Mouse (Mus musculus): ENCODE data around the gene Emx1. TPM values are rescaled to one million over a fixed set of nuclear protein-coding genes. Genes with fewer than 3 reads are reported as not detected.
"Not testable (repeated sequence)": the region's sequence is repeated elsewhere in the genome, so short reads cannot be mapped to it uniquely, and the experiment has no call there.

The Emx1 gene
- polyA plus RNA-seq, 1 experiment from 2014 or later = not detected

- 1% methylated on average over 34 of the region's 34 CpGs for WGBS
- peak overlapping the region; percentile 48 to 55 for H3K4me3 ChIP-seq (ENCODE audit: control insufficient read depth in 1 of 2, insufficient read depth in 1 of 2, low read depth in 1 of 2, low read length in 2 of 2)
- H3K36me3 ChIP-seq (ENCODE audit: control insufficient read depth, insufficient read depth, low read length) = no peaks in the 10 kb centered on the region
- H3K9ac ChIP-seq (ENCODE audit: low read length) = peak overlapping the region; percentile 72
- peak; percentile 31; the same call in 1 of the 2 replicates for ATAC-seq (ENCODE audit: insufficient number of reproducible peaks, insufficient read depth, low FRiP score, low read depth)
- no peaks in the 10 kb centered on the region for H3K9me3 ChIP-seq (ENCODE audit: control insufficient read depth, low read length)
- no peak overlapping the region; a peak in 1 of 4 replicates for H3K27ac ChIP-seq (replicated peaks in 1 of 2; ENCODE audit: control insufficient read depth in 1 of 2, insufficient read depth in 1 of 2, low read depth in 2 of 2, low read length in 2 of 2)
- H3K4me2 ChIP-seq (ENCODE audit: low read length) = peak overlapping the region; percentile 79
- peaks cover 5 to 9% of the 10 kb centered on the region in 2 experiments; a peak in 3 of 4 replicates for H3K4me1 ChIP-seq (ENCODE audit: control insufficient read depth in 2 of 2, insufficient read depth in 2 of 2, low read length in 2 of 2)
- H3K27me3 ChIP-seq (ENCODE audit: control insufficient read depth, insufficient read depth, low read length) = no peaks in the 10 kb centered on the region
These were observed 32.2 kb upstream of the Emx1 start for GRCm38 (mm10) chr6:85154861-85155528.

DNA sequence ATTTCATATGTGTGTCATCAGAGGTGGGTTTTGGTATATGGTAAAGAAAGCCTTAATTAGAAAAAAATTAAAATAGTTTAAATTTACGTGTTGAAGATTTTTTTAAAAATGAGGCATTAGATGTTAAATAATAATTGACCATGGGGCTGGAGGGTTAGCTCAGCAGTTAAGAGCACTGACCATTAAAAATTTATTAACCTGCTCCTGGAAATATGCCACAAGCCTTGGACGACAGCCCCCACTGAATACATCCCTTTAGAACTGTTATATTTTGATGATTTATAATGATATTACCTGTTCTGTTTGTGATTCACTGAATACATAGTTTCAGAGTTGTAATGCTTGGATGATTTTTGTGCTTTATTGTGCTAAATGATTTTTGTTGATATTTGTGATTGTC is 30.7 kb upstream of the Emx1 start:
- not testable (repeated sequence) for H3K36me3 ChIP-seq (ENCODE audit: control insufficient read depth, insufficient read depth, low read length); H3K9me3 ChIP-seq (ENCODE audit: control insufficient read depth, low read length); ATAC-seq (ENCODE audit: insufficient number of reproducible peaks, insufficient read depth, low FRiP score, low read depth); H3K27me3 ChIP-seq (ENCODE audit: control insufficient read depth, insufficient read depth, low read length); H3K4me1 ChIP-seq (ENCODE audit: control insufficient read depth in 2 of 2, insufficient read depth in 2 of 2, low read length in 2 of 2); H3K4me3 ChIP-seq (ENCODE audit: control insufficient read depth in 1 of 2, insufficient read depth in 1 of 2, low read depth in 1 of 2, low read length in 2 of 2); H3K27ac ChIP-seq (replicated peaks in 1 of 2; ENCODE audit: control insufficient read depth in 1 of 2, insufficient read depth in 1 of 2, low read depth in 2 of 2, low read length in 2 of 2); H3K9ac ChIP-seq (ENCODE audit: low read length); H3K4me2 ChIP-seq (ENCODE audit: low read length)
- 78% methylated on average over 2 of the region's 2 CpGs for WGBS

DNA sequence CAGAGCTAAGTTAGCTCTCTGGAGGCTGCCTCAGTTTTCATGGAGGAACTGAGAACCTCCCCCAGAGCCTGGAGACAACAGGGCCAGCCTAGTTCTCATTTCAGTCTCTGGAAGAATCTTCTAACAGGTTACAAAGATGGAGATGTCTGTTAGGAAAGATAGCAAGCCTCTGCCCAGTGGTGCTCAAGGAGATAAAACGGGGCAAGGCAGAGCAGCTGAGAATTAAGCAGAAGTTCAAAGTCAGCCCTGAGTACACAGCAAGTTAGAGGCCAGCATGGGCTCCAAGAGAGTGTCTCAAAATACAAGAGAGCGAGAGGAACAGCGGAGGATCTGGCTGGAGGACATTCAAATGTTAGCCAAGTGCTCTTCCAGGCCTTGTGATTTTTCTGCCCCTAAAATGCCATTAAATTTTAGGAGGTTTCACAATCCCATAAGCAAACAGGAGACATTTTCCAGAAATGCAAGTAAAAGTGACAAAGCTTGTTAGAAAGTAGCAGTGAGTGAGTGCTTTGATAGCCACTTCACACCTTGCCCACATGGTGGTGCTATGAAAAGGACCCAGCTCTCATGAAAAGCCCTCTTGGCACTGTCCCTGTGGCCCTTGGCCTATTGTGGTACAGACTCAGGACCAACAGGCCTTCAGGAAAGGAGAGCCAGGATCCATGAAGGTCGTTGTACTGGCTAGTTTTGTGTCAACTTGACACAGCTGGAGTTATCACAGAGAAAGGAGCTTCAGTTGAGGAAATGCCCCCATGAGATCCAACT is 29.0 kb upstream of the Emx1 start:
- H3K36me3 ChIP-seq (ENCODE audit: control insufficient read depth, insufficient read depth, low read length); H3K27me3 ChIP-seq (ENCODE audit: control insufficient read depth, insufficient read depth, low read length); H3K9me3 ChIP-seq (ENCODE audit: control insufficient read depth, low read length); H3K9ac ChIP-seq (ENCODE audit: low read length); H3K4me2 ChIP-seq (ENCODE audit: low read length); H3K4me3 ChIP-seq (ENCODE audit: control insufficient read depth in 1 of 2, insufficient read depth in 1 of 2, low read depth in 1 of 2, low read length in 2 of 2); H3K27ac ChIP-seq (replicated peaks in 1 of 2; ENCODE audit: control insufficient read depth in 1 of 2, insufficient read depth in 1 of 2, low read depth in 2 of 2, low read length in 2 of 2); H3K4me1 ChIP-seq (ENCODE audit: control insufficient read depth in 2 of 2, insufficient read depth in 2 of 2, low read length in 2 of 2); ATAC-seq (ENCODE audit: insufficient number of reproducible peaks, insufficient read depth, low FRiP score, low read depth): not testable (repeated sequence)
- WGBS = 73% methylated on average over 4 of the region's 4 CpGs

- H3K27ac ChIP-seq (replicated peaks in 1 of 2; ENCODE audit: control insufficient read depth in 1 of 2, insufficient read depth in 1 of 2, low read depth in 2 of 2, low read length in 2 of 2); H3K36me3 ChIP-seq (ENCODE audit: control insufficient read depth, insufficient read depth, low read length); ATAC-seq (ENCODE audit: insufficient number of reproducible peaks, insufficient read depth, low FRiP score, low read depth); H3K9me3 ChIP-seq (ENCODE audit: control insufficient read depth, low read length); H3K4me3 ChIP-seq (ENCODE audit: control insufficient read depth in 1 of 2, insufficient read depth in 1 of 2, low read depth in 1 of 2, low read length in 2 of 2); H3K4me1 ChIP-seq (ENCODE audit: control insufficient read depth in 2 of 2, insufficient read depth in 2 of 2, low read length in 2 of 2); H3K27me3 ChIP-seq (ENCODE audit: control insufficient read depth, insufficient read depth, low read length); H3K4me2 ChIP-seq (ENCODE audit: low read length); H3K9ac ChIP-seq (ENCODE audit: low read length): not testable (repeated sequence)
- WGBS = 23% methylated on average over 6 of the region's 6 CpGs
These were observed 28.0 kb upstream of the Emx1 start for GRCm38 (mm10) chr6:85159092-85159760.

- H3K36me3 ChIP-seq (ENCODE audit: control insufficient read depth, insufficient read depth, low read length) = no peaks in the 10 kb centered on the region
- H3K9ac ChIP-seq (ENCODE audit: low read length) = no peak overlapping the region
- no peak overlapping the region for H3K4me2 ChIP-seq (ENCODE audit: low read length)
- H3K4me3 ChIP-seq (ENCODE audit: control insufficient read depth in 1 of 2, insufficient read depth in 1 of 2, low read depth in 1 of 2, low read length in 2 of 2) = no peak overlapping the region
- H3K27ac ChIP-seq (replicated peaks in 1 of 2; ENCODE audit: control insufficient read depth in 1 of 2, insufficient read depth in 1 of 2, low read depth in 2 of 2, low read length in 2 of 2) = no peak overlapping the region
- H3K27me3 ChIP-seq (ENCODE audit: control insufficient read depth, insufficient read depth, low read length) = peaks cover 6% of the 10 kb centered on the region; the same call in 1 of the 2 replicates
- no peaks in the 10 kb centered on the region for H3K4me1 ChIP-seq (ENCODE audit: control insufficient read depth in 2 of 2, insufficient read depth in 2 of 2, low read length in 2 of 2)
- H3K9me3 ChIP-seq (ENCODE audit: control insufficient read depth, low read length) = no peaks in the 10 kb centered on the region
- ATAC-seq (ENCODE audit: insufficient number of reproducible peaks, insufficient read depth, low FRiP score, low read depth) = no peak
- WGBS = 44% methylated on average over 4 of the region's 4 CpGs
These were observed 26.9 kb upstream of the Emx1 start for GRCm38 (mm10) chr6:85160201-85160923.

- Histone ChIP-seq H3K4me2 (ENCODE audit: low read length) (no peak overlapping the region), H3K4me3 (ENCODE audit: control insufficient read depth in 1 of 2, insufficient read depth in 1 of 2, low read depth in 1 of 2, low read length in 2 of 2) (no peak overlapping the region), H3K4me1 (ENCODE audit: control insufficient read depth in 2 of 2, insufficient read depth in 2 of 2, low read length in 2 of 2) (no peaks in the 10 kb centered on the region), H3K9me3 (ENCODE audit: control insufficient read depth, low read length) (no peaks in the 10 kb centered on the region), H3K36me3 (ENCODE audit: control insufficient read depth, insufficient read depth, low read length) (no peaks in the 10 kb centered on the region), H3K27ac (replicated peaks in 1 of 2; ENCODE audit: control insufficient read depth in 1 of 2, insufficient read depth in 1 of 2, low read depth in 2 of 2, low read length in 2 of 2) (no peak overlapping the region), H3K9ac (ENCODE audit: low read length) (no peak overlapping the region), H3K27me3 (ENCODE audit: control insufficient read depth, insufficient read depth, low read length) (peaks cover 13% of the 10 kb centered on the region)
- no peak for ATAC-seq (ENCODE audit: insufficient number of reproducible peaks, insufficient read depth, low FRiP score, low read depth)
- 49% methylated on average over 11 of the region's 11 CpGs for WGBS
These were observed 21.8 kb upstream of the Emx1 start for GRCm38 (mm10) chr6:85165440-85165921.

DNA sequence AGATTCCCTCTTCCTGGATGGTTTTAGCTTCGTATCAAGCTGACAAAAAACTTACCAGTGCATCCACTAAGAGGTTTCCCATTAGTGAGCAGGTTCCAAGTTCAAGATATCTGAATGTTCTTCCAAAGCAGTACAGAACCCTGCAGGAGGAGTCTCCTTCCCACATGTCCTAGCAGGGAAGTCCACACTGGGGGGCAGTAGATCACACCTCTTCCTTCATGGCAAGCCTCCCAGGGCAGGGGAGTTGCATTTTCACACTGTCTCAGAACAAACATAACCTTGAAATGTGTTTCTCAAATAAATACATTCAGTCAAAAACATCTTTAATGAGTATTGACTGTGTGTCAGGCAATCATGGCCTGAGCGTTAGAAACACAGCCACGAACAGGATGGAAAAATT is 7.7 kb upstream of the Emx1 start:
- H3K36me3 ChIP-seq (ENCODE audit: control insufficient read depth, insufficient read depth, low read length) = no peaks in the 10 kb centered on the region
- WGBS = 48% methylated on average over 3 of the region's 3 CpGs
- no peak overlapping the region for H3K4me3 ChIP-seq (ENCODE audit: control insufficient read depth in 1 of 2, insufficient read depth in 1 of 2, low read depth in 1 of 2, low read length in 2 of 2)
- H3K27ac ChIP-seq (replicated peaks in 1 of 2; ENCODE audit: control insufficient read depth in 1 of 2, insufficient read depth in 1 of 2, low read depth in 2 of 2, low read length in 2 of 2) = no peak overlapping the region
- no peaks in the 10 kb centered on the region for H3K9me3 ChIP-seq (ENCODE audit: control insufficient read depth, low read length)
- no peaks in the 10 kb centered on the region for H3K4me1 ChIP-seq (ENCODE audit: control insufficient read depth in 2 of 2, insufficient read depth in 2 of 2, low read length in 2 of 2)
- no peak overlapping the region for H3K4me2 ChIP-seq (ENCODE audit: low read length)
- ATAC-seq (ENCODE audit: insufficient number of reproducible peaks, insufficient read depth, low FRiP score, low read depth) = no peak
- H3K9ac ChIP-seq (ENCODE audit: low read length) = no peak overlapping the region
- peaks cover 20% of the 10 kb centered on the region for H3K27me3 ChIP-seq (ENCODE audit: control insufficient read depth, insufficient read depth, low read length)
